Mouse (Mus musculus): ENCODE measurements around the gene Chst15.

Gene Chst15

DNA sequence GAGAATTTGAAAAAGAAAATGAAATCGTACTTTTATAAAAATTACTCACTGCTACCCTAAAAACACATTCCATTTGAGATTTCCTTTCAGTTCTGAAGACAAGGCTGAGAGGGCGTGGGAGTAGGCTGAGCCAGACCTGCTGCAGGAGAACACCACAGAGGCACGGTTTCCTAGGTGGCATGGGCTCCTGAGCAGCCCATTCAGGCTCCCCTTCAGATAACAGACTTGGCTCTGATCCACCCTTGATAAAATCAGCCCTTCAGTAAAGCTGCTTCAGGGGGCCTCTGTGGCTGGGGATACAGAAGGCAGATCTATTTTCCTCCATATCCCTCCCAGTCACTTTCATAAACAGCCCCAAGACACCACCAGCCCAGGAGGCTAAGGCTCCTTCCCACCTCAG, 19.8 kb upstream of the Chst15 start:
- DNase-seq (ENCODE audit: low spot score): no peak

DNA sequence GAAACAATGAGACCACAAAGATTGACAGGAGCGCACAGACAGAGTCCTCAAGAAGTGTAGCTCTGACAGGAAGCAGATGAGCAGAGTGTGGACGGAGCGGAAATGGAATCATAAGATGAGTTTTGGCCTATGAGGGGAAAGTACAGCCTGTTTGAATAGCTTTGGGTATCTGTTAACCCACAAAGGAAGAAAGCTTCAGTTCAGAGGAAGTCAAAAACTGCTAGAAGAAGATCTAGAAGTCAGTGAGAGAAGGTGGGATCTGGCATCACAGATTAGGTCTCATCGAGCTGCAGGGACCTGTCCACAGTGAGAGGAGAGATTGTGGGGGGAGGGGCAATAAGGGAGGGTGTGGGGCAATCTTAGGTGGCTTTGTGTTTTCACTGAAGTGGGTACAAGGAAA, 18.3 kb upstream of the Chst15 start:
- no peak for DNase-seq (ENCODE audit: low spot score)

DNA sequence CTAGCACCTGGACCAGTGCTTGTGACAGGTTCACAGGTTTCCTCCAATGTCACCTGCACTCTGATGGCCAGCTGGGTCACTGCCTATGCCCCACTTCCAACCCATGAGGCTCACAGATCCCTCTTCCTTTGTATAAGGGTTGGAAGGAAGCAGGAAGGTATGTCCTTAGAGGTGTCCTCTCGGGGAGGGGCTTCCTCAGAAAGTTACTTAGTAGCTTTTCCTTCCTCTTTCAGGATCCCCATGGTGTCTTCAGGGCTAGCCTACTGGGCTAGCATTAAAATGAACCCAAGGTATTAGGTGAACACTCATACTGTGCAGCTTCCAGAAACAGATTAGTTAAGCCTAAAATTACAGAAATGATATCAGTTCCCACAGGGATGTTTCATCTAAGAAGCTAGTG, 16.1 kb upstream of the Chst15 start:
- no peak for DNase-seq (ENCODE audit: low spot score)

GRCm38 (mm10) chr7:132332176-132332575, 15.1 kb upstream of the Chst15 start:
- no peak for DNase-seq (ENCODE audit: low spot score)

DNA sequence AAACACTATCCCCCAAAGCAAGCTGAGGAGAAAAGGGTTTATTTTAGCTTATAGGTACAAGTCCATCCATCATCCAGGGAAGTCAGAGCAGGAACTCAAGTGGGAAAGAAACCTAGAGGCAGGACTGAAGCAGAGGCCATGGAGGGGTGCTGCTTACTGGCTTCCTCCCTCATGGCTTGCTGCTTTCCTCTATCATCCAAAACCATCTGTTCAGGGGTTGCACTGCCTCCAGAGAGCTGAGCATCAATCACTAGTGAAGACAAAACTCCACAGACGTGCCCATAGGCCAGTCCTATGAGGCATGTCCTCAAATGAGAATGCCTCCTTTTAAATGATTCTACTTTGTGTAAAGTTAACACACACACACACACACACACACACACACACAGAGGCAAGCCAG, 13.2 kb upstream of the Chst15 start:
- DNase-seq (ENCODE audit: low spot score): no peak

DNA sequence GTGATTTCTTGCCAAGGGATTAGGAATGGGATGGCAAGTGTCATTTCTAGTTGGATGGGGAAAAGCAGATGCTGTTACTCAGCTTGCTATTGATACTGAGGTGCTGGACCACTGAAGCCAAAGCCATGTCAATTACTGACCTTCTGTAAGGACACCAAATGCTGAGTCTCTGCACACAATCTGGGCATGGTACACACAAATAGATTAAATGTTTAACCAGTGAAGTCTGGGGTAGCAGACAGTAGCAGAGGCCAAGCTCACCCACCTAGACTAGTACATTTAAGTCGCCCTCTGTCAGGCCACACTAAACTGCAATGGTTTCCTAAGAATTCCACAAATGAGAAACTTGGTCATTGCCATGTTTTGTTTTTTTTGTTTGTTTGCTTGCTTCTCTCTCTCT, 11.6 kb upstream of the Chst15 start:
- DNase-seq (ENCODE audit: low spot score): no peak

GRCm38 (mm10) chr7:132325549-132326331, 8.7 kb upstream of the Chst15 start:
- no peak for DNase-seq (ENCODE audit: low spot score)

DNA sequence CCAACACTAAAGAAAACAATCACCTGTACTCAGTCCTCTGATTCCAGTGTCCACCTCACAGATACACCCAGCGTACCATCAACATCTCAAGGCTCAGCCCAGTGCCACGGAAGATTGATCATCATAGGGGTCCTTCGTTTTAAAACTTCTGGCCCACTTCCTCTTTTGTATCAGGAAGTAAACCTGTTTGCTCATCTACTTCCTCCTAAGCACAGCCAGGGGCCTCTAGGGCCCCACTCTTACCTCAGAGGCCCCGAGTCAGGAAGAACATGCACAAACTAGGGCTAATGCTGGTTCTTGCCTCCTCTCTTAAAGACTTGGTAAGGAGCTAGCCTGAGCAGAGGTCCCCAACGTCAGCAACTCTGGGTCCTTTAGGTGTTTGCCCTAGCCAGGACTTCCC, 6.4 kb upstream of the Chst15 start:
- DNase-seq (ENCODE audit: low spot score): no peak

- no peak for DNase-seq (ENCODE audit: low spot score)
Measured at GRCm38 (mm10) chr7:132321392-132321958, 4.4 kb upstream of the Chst15 start.

GRCm38 (mm10) chr7:132316101-132317035, 660 bp downstream of the Chst15 start:
- no peak for DNase-seq (ENCODE audit: low spot score)

DNA sequence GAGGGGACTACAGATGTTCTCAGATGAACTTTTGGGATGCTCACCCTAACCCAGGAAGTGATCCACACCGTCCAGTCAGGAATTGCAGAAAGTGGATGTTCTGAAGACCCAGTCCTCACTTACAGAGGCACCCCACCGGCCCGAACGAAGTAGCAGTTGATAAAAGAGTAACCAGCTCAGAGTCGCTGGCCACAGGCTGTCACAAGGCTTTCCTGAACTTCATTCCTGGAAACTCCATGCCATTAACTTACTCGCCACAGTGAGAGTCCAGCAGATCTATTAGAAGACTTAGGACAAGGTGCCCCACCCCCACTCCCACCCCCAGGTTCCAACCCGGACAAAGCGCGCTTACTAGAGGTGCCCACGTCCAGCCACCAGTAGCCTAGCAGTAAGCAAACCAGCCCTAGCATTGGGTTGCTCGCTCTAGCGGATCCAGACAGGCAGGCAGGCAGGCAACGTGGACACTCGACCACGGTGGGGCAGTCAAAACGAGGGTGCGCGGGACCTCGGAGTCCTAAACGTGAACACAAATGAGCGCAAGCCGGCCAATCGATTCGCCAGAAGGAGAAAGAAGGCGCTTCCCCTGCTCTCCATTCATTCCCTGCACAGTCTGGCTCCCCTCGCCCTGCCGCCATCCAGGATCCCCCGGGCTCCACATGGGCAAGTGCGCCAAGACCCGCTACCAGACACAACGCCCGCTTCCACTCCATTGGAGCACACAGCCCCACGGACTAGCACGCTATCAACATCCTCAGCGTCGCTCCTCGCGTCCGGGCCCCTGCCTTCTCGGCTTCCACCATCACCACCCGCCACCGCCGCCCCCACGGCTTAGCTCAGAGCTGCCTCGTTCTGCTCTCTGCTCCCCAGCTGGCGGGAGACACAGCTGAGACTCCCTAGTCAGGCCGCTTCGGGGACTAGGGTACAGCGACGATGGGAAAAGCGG, 1.6 kb downstream of the Chst15 start:
- DNase-seq (ENCODE audit: low spot score): peak; percentile 39

DNA sequence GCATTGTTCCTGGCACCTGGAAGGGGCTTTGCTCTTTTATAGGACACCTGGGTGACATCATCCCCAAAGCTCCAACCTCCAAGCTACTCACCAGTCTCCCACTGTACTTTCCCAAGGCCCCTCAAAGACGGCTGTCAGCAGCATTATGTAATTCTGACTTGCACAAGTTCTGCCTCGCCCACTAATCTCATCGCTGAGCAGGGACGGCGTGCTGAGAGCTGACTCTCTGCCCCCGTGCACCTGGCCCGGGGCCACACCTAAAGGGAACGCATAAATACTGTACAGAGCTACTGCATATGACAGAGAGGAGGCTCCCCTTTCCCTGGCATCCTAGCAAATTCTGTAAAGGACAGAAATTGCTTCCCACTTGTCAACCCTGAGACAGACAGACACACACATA, 4.6 kb downstream of the Chst15 start:
- DNase-seq (ENCODE audit: low spot score): peak; percentile 69

GRCm38 (mm10) chr7:132308537-132309191, 8.4 kb downstream of the Chst15 start:
- DNase-seq (ENCODE audit: low spot score): no peak

DNA sequence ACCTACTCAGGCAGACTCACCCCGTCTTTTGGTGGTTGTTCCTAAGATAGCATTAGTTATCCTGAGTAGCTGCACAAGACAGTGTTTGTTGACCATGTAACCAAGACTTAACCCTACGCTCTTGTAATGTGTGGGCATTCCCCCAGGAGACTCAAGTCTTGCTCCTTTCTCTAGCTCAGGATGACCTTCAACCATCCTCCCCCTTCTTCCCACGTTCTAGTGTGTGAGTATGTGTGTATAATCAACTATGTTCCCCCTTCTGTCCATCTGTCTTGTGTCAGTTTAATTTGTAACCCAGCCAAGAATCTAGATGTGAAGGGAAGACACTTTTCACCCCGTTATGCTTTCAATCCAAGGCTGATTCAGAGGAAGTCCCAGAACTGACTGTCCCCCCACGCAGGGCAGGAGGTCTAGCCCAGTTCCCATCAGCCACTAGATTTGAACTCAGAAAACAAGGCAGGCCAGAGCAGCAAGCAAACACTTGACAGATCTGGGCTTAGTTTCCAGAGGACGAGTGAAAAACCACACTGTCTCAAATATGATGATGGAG, 9.2 kb downstream of the Chst15 start:
- no peak for DNase-seq (ENCODE audit: low spot score)

GRCm38 (mm10) chr7:132306671-132307412, 10.2 kb downstream of the Chst15 start:
- DNase-seq (ENCODE audit: low spot score): no peak

DNA sequence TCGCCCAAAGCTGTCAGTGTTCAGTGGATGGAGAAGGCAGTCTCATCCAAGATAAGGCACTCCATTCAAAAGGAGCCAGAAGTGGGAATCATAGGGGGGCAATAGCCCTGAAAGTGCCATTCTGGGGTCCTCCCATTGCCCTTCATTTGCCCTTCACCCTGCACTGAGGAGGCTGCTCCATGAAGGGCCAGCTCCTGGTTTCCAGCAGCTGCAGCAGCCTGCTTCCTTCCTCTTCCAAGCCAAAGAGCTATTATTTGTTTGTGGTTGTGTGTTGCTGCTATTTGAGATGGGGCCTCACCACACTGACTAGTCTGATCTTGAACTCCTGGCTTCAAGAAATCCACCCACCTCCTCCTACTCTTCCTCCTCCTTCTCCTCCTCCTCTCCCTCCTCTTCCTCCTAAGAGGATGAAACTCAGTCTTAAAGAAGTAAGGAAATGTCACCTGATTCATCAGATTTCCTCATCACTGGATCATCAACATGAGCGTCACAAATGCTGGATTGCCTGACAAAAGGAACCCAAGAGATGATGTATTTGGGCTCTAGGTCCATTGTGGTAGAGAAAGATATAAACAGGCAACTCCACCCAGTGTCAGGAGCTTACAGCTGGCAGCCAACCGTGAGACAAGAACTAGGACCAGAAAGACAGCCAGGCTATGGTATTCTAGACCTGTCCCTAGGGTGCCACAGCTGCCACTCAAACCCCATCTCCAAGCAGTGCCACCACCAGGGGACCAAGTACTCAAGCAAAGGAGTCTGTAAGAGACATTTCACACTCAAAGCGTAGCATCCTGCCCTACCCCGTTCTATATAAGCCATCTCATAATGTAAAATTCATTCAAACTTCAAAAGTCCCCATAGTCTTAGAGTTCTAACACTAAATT, 11.3 kb downstream of the Chst15 start:
- no peak for DNase-seq (ENCODE audit: low spot score)

GRCm38 (mm10) chr7:132304424-132305085, 12.5 kb downstream of the Chst15 start:
- no peak for DNase-seq (ENCODE audit: low spot score)

DNA sequence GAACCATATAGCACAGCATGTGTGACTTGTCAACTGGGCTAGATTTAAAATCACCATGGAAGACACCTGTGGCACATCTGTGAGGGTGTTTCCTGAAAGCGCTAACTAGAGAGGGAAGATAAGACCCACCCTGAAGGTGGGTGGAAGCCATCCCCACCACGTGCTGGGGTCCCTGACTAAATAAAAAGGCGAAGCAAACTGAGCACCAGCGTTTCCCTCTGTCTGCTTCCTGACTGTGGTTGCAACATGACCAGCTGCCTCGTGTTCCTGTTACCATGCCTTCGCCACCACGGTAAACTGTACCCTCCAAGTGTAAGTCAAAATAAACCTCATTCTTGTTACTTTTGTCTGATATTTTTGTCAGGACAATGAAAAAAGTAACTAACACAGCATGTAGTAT, 13.0 kb downstream of the Chst15 start:
- DNase-seq (ENCODE audit: low spot score): no peak
